Mouse (Mus musculus): ENCODE data around the gene Tenm1.

DNA sequence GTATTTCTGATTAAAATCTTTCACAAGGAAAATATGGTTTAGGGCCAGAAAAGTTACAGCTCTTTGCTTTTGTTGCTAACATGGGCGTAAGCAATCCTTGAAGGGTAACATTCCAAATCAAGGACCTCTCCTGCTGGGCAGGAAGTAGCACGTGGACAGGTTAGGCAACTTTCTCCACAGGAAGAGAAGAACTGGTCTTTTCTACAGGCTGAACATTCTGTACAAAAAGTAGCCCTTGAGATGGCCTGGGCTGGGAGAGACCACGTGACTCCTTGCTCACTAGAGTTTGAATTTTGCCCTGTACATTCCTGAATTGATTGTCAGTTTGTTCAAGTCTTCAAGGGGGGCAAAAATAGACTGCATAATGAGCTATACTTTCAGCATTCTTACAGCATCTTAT is 728.6 kb downstream of the Tenm1 start:
- TF ChIP-seq CTCF (IDR thresholded peaks at IDR 0.05; ENCODE audit: low read depth, low read length) (no peak), POLR2A (IDR thresholded peaks at IDR 0.05; ENCODE audit: borderline replicate concordance, low read depth, low read length) (no peak)
